Mouse (Mus musculus) layer of hippocampus, adult 2 months (tissue): ENCODE results near the gene Cdc20b. TPM values are rescaled to one million over a fixed set of nuclear protein-coding genes. Genes with fewer than 3 reads are reported as not detected.
"Not testable (repeated sequence)": the region's sequence is repeated elsewhere in the genome, so short reads cannot be mapped to it uniquely, and the experiment has no call there.

Experiments used
- DNase-seq, 2 experiments: peaks; one replicate each; pipeline ENCODE4 v3.0.0; 2022; ENCODE audit warnings: low spot score in 2 of 2
- H3K27ac ChIP-seq: fragments of 200-600 bp; 2 replicates; pipeline ENCODE4 v1.8.1; 2022
- H3K4me3 ChIP-seq: fragments of 200-600 bp; 2 replicates; pipeline ENCODE4 v1.8.1; 2022; ENCODE audit warnings: mild to moderate bottlenecking
- CTCF ChIP-seq: fragments of 200-600 bp; conservative IDR thresholded peaks from 2 replicates; pipeline ENCODE4 v1.8.1; 2022; ENCODE audit warnings: antibody characterized with exemption, mild to moderate bottlenecking, moderate library complexity
- total RNA-seq, 2 experiments: library from RNA; stranded (reverse); gene quantifications; 2 replicates each; pipeline ENCODE4 v1.2.3; 2021

Cdc20b gene
- total RNA-seq, 2 experiments from 2014 or later = 0.37 TPM; not detected in 1

GRCm38 (mm10) chr13:112998427-112999201, 36.3 kb upstream of the Cdc20b start:
- peak overlapping the region; percentile 71 for H3K27ac ChIP-seq
- H3K4me3 ChIP-seq = peak overlapping the region; percentile 62
- DNase-seq = peak; percentile 28 to 39
- no peak for TF ChIP-seq CTCF

GRCm38 (mm10) chr13:113000090-113000489, 34.8 kb upstream of the Cdc20b start:
- Histone ChIP-seq H3K4me3 (no peak overlapping the region), H3K27ac (no peak overlapping the region)
- TF ChIP-seq CTCF = no peak
- no peak for DNase-seq

- no peak for DNase-seq
- Histone ChIP-seq H3K27ac (no peak overlapping the region), H3K4me3 (no peak overlapping the region)
- no peak for TF ChIP-seq CTCF
Measured at GRCm38 (mm10) chr13:113000576-113001318, 34.2 kb upstream of the Cdc20b start.

GRCm38 (mm10) chr13:113012683-113013082, 22.2 kb upstream of the Cdc20b start:
- DNase-seq = no peak
- no peak for TF ChIP-seq CTCF
- Histone ChIP-seq H3K4me3 (no peak overlapping the region; the same call in 1 of the 2 replicates), H3K27ac (no peak overlapping the region)

- H3K27ac ChIP-seq, DNase-seq: not testable (repeated sequence)
- H3K4me3 ChIP-seq = peak overlapping the region; percentile 37; the same call in 1 of the 2 replicates
Measured at GRCm38 (mm10) chr13:113013174-113013953, 21.5 kb upstream of the Cdc20b start.

GRCm38 (mm10) chr13:113021521-113021920, 13.4 kb upstream of the Cdc20b start:
- Histone ChIP-seq H3K27ac (no peak overlapping the region), H3K4me3 (no peak overlapping the region)
- no peak for DNase-seq
- no peak for TF ChIP-seq CTCF

- no peak for DNase-seq
- Histone ChIP-seq H3K27ac (no peak overlapping the region), H3K4me3 (no peak overlapping the region)
- TF ChIP-seq CTCF = no peak
Measured at GRCm38 (mm10) chr13:113022467-113022866, 12.4 kb upstream of the Cdc20b start.

GRCm38 (mm10) chr13:113023274-113024143, 11.4 kb upstream of the Cdc20b start:
- no peak for TF ChIP-seq CTCF
- DNase-seq = no peak
- Histone ChIP-seq H3K4me3 (no peak overlapping the region), H3K27ac (no peak overlapping the region)

- no peak overlapping the region for H3K27ac ChIP-seq
- DNase-seq = no peak
- TF ChIP-seq CTCF = no peak
- H3K4me3 ChIP-seq = peak overlapping the region; percentile 64; the same call in 1 of the 2 replicates
Measured at GRCm38 (mm10) chr13:113031351-113031750, 3.6 kb upstream of the Cdc20b start.

- Histone ChIP-seq H3K27ac (peak overlapping the region; percentile 81), H3K4me3 (peak overlapping the region; percentile 64)
- no peak for TF ChIP-seq CTCF
- DNase-seq = peak in 1 of 2 experiments; percentile 23
Measured at GRCm38 (mm10) chr13:113031792-113032571, 2.9 kb upstream of the Cdc20b start.

- no peak overlapping the region for H3K27ac ChIP-seq
- H3K4me3 ChIP-seq = no peak overlapping the region
- DNase-seq = no peak
- no peak for TF ChIP-seq CTCF
Measured at GRCm38 (mm10) chr13:113032831-113033230, 2.1 kb upstream of the Cdc20b start.
